Mouse (Mus musculus) hindbrain, embryonic 14.5 days (tissue): Measurements from ENCODE around the gene Pkp1. TPM values are rescaled to one million over a fixed set of nuclear protein-coding genes. Genes with fewer than 3 reads are reported as not detected.

ENCODE experiments used
- ATAC-seq: fragments of 200-750 bp; cut with Nextera tagmentation; 2 replicates; pipeline ENCODE4 v1.8.0; 2017; ENCODE audit warnings: moderate number of reproducible peaks, mild to moderate bottlenecking, moderate TSS enrichment, moderate library complexity; ENCODE audit not compliant: low FRiP score
- DNase-seq: peaks from one replicate; pipeline ENCODE4 v3.0.0-alpha.2; 2015; ENCODE audit warnings: low spot score
- H3K27ac ChIP-seq: fragments of 300-500 bp; sonication (generic); 2 replicates; pipeline ENCODE4 v1.5.1; 2014; ENCODE audit warnings: mild to moderate bottlenecking, moderate library complexity
- H3K27me3 ChIP-seq: fragments of 300-500 bp; sonication (generic); 2 replicates; pipeline ENCODE4 v1.6.1; 2014; ENCODE audit warnings: mild to moderate bottlenecking, low read length, mixed read lengths; ENCODE audit not compliant: control insufficient read depth, insufficient read depth
- H3K36me3 ChIP-seq: fragments of 300-500 bp; sonication (generic); replicated peaks from 2 replicates; pipeline ENCODE4 v1.6.1; 2014; ENCODE audit not compliant: control insufficient read depth, insufficient read depth
- H3K4me1 ChIP-seq: fragments of 300-500 bp; sonication (generic); replicated peaks from 2 replicates; pipeline ENCODE4 v1.6.1; 2014; ENCODE audit warnings: antibody characterized with exemption, low read length, mixed read lengths; ENCODE audit not compliant: control insufficient read depth, insufficient read depth
- H3K4me2 ChIP-seq: fragments of 300-500 bp; sonication (generic); replicated peaks from 2 replicates; pipeline ENCODE4 v1.6.1; 2014; ENCODE audit warnings: mild to moderate bottlenecking, moderate library complexity
- H3K4me3 ChIP-seq: fragments of 300-500 bp; sonication (generic); replicated peaks from 2 replicates; pipeline ENCODE4 v1.5.1; 2014; ENCODE audit warnings: mild to moderate bottlenecking, low read length
- H3K9ac ChIP-seq: fragments of 300-500 bp; sonication (generic); 2 replicates; pipeline ENCODE4 v1.6.1; 2014
- H3K9me3 ChIP-seq: fragments of 300-500 bp; sonication (generic); 2 replicates; pipeline ENCODE4 v1.6.1; 2016; ENCODE audit warnings: low read length; ENCODE audit not compliant: control insufficient read depth
- WGBS: fragments of 180-500 bp; shearing (Covaris S2); extraction: QIAGEN DNeasy Blood & Tissue Kit; methylation state at CpG from one replicate; pipeline ENCODE4 v1.1.7; 2014; 5-methylcytosine and 5-hydroxymethylcytosine counted together
- polyA plus RNA-seq: library from polyadenylated mRNA; unstranded; fragments of >200 nt; fragmentation: Nextera tagmentation; extraction: Ambion mirVana; gene quantifications from 2 replicates; pipeline ENCODE4 v1.2.1, GENCODE M21; 2014

Gene Pkp1
- polyA plus RNA-seq, 1 experiment from 2014 or later = not detected

- H3K4me3 ChIP-seq = no peak overlapping the region
- H3K27ac ChIP-seq = no peak overlapping the region
- H3K27me3 ChIP-seq = no peaks in the 10 kb centered on the region
- WGBS = 89% methylated on average over 9 of the region's 9 CpGs
- ATAC-seq (no peak), DNase-seq (no peak)
- no peak overlapping the region for H3K9ac ChIP-seq
- H3K9me3 ChIP-seq = no peaks in the 10 kb centered on the region
- no peaks in the 10 kb centered on the region for H3K4me1 ChIP-seq
- no peak overlapping the region for H3K4me2 ChIP-seq
- no peaks in the 10 kb centered on the region for H3K36me3 ChIP-seq
These were observed 55.1 kb downstream of the Pkp1 start for GRCm38 (mm10) chr1:135863786-135864335.

GRCm38 (mm10) chr1:135862561-135862960 is 56.4 kb downstream of the Pkp1 start:
- Histone ChIP-seq H3K27me3 (no peaks in the 10 kb centered on the region), H3K4me2 (no peak overlapping the region), H3K27ac (no peak overlapping the region), H3K9ac (no peak overlapping the region), H3K4me3 (no peak overlapping the region), H3K4me1 (no peaks in the 10 kb centered on the region), H3K9me3 (no peaks in the 10 kb centered on the region), H3K36me3 (no peaks in the 10 kb centered on the region)
- WGBS = 88% methylated on average over 5 of the region's 5 CpGs
- no peak for ATAC-seq
- DNase-seq = no peak

- Histone ChIP-seq H3K4me3 (no peak overlapping the region), H3K9me3 (no peaks in the 10 kb centered on the region), H3K27me3 (no peaks in the 10 kb centered on the region), H3K4me1 (no peaks in the 10 kb centered on the region), H3K27ac (no peak overlapping the region), H3K36me3 (no peaks in the 10 kb centered on the region), H3K9ac (no peak overlapping the region), H3K4me2 (no peak overlapping the region)
- DNase-seq = no peak
- ATAC-seq = no peak
- WGBS = 78% methylated on average over 9 of the region's 9 CpGs
These were observed 56.9 kb downstream of the Pkp1 start for GRCm38 (mm10) chr1:135861980-135862552.

- H3K27me3 ChIP-seq = no peaks in the 10 kb centered on the region
- no peaks in the 10 kb centered on the region for H3K9me3 ChIP-seq
- DNase-seq = no peak
- no peaks in the 10 kb centered on the region for H3K4me1 ChIP-seq
- no peak overlapping the region for H3K4me2 ChIP-seq
- H3K4me3 ChIP-seq = no peak overlapping the region
- H3K9ac ChIP-seq = no peak overlapping the region
- WGBS = 74% methylated on average over 5 of the region's 5 CpGs
- no peaks in the 10 kb centered on the region for H3K36me3 ChIP-seq
- no peak overlapping the region for H3K27ac ChIP-seq
- no peak for ATAC-seq
These were observed 57.9 kb downstream of the Pkp1 start for GRCm38 (mm10) chr1:135861091-135861490.

- DNase-seq (no peak), ATAC-seq (no peak)
- no peak overlapping the region for H3K4me2 ChIP-seq
- no peak overlapping the region for H3K4me3 ChIP-seq
- no peak overlapping the region for H3K27ac ChIP-seq
- H3K9me3 ChIP-seq = no peaks in the 10 kb centered on the region
- 94% methylated on average over 7 of the region's 7 CpGs for WGBS
- H3K4me1 ChIP-seq = no peaks in the 10 kb centered on the region
- H3K27me3 ChIP-seq = no peaks in the 10 kb centered on the region
- H3K36me3 ChIP-seq = no peaks in the 10 kb centered on the region
- H3K9ac ChIP-seq = no peak overlapping the region
These were observed 60.5 kb downstream of the Pkp1 start for GRCm38 (mm10) chr1:135858533-135858932.

- ATAC-seq (no peak), DNase-seq (no peak)
- no peak overlapping the region for H3K4me2 ChIP-seq
- no peaks in the 10 kb centered on the region for H3K27me3 ChIP-seq
- no peaks in the 10 kb centered on the region for H3K36me3 ChIP-seq
- H3K27ac ChIP-seq = no peak overlapping the region
- no peaks in the 10 kb centered on the region for H3K9me3 ChIP-seq
- no peak overlapping the region for H3K4me3 ChIP-seq
- no peaks in the 10 kb centered on the region for H3K4me1 ChIP-seq
- 69% methylated on average over 11 of the region's 11 CpGs for whole genome bisulfite sequencing
- H3K9ac ChIP-seq = no peak overlapping the region
These were observed 61.8 kb downstream of the Pkp1 start for GRCm38 (mm10) chr1:135857137-135857775.

GRCm38 (mm10) chr1:135856070-135856469 is 62.9 kb downstream of the Pkp1 start:
- Histone ChIP-seq H3K27ac (no peak overlapping the region), H3K9ac (no peak overlapping the region), H3K4me1 (no peaks in the 10 kb centered on the region; the same call in 1 of the 2 replicates), H3K4me2 (no peak overlapping the region), H3K4me3 (no peak overlapping the region), H3K27me3 (no peaks in the 10 kb centered on the region), H3K36me3 (no peaks in the 10 kb centered on the region), H3K9me3 (no peaks in the 10 kb centered on the region)
- WGBS = 66% methylated on average over 4 of the region's 4 CpGs
- ATAC-seq (no peak), DNase-seq (no peak)

GRCm38 (mm10) chr1:135855344-135855687 is 63.7 kb downstream of the Pkp1 start:
- no peak overlapping the region for H3K4me3 ChIP-seq
- no peak overlapping the region for H3K4me2 ChIP-seq
- WGBS = 88% methylated on average over 1 of the region's 1 CpGs
- H3K9ac ChIP-seq = no peak overlapping the region
- ATAC-seq (no peak), DNase-seq (no peak)
- H3K27me3 ChIP-seq = no peaks in the 10 kb centered on the region
- no peaks in the 10 kb centered on the region; the same call in 1 of the 2 replicates for H3K4me1 ChIP-seq
- H3K9me3 ChIP-seq = no peaks in the 10 kb centered on the region
- H3K27ac ChIP-seq = no peak overlapping the region
- H3K36me3 ChIP-seq = no peaks in the 10 kb centered on the region

GRCm38 (mm10) chr1:135854591-135855343 is 64.2 kb downstream of the Pkp1 start:
- no peaks in the 10 kb centered on the region for H3K27me3 ChIP-seq
- H3K9ac ChIP-seq = no peak overlapping the region
- DNase-seq (no peak), ATAC-seq (no peak)
- no peak overlapping the region for H3K4me2 ChIP-seq
- WGBS = 87% methylated on average over 6 of the region's 6 CpGs
- no peaks in the 10 kb centered on the region for H3K36me3 ChIP-seq
- H3K27ac ChIP-seq = no peak overlapping the region
- no peak overlapping the region for H3K4me3 ChIP-seq
- no peaks in the 10 kb centered on the region for H3K9me3 ChIP-seq
- no peaks in the 10 kb centered on the region; the same call in 1 of the 2 replicates for H3K4me1 ChIP-seq
